Mouse (Mus musculus) CD4-positive, CD25-positive, alpha-beta regulatory T cell (primary cell): Measurements from ENCODE around the gene Trim5. TPM values are rescaled to one million over a fixed set of nuclear protein-coding genes. Genes with fewer than 3 reads are reported as not detected.

ENCODE experiments used
- polyA plus RNA-seq: library from polyadenylated mRNA; unstranded; fragments of 100-300 nt; shearing (Covaris generic); gene quantifications from one replicate; pipeline ENCODE4 v1.2.1, GENCODE M21; 2017

Gene Trim5
- 37.0 TPM for polyA plus RNA-seq

GRCm38 (mm10) chr7:104287576-104288443 lies at the start of gene Trim5:
Gene Trim5 (minus strand): TSS chr7:104288094.

GRCm38 (mm10) chr7:104329171-104329570 lies 41.3 kb upstream of the Trim5 start, which contains the start of gene Trim34b:
Gene Trim34b (plus strand): TSS chr7:104329471.

GRCm38 (mm10) chr7:104315369-104316080 lies 27.6 kb upstream of the Trim5 start, which contains the start of gene Trim12a:
Gene Trim12a (minus strand): TSS chr7:104315466.

GRCm38 (mm10) chr7:104244287-104245181 lies 43.4 kb downstream of the Trim5 start, which contains the start of gene Trim34a:
Gene Trim34a (plus strand): TSS chr7:104244457.

GRCm38 (mm10) chr7:104218701-104219569 lies 69.0 kb downstream of the Trim5 start, which contains the start of gene Trim6:
Gene Trim6 (plus strand): TSS chr7:104218793.

Other genes starting within 250 kb of the Trim5 start
- not detected for gene Olfr642, start 235.4 kb downstream of the Trim5 start, polyA plus RNA-seq
- not detected for gene 4930516K23Rik, start 226.6 kb downstream of the Trim5 start, polyA plus RNA-seq
- gene Olfr644, start 216.2 kb downstream of the Trim5 start, polyA plus RNA-seq: not detected
- not detected for gene Olfr645, start 202.6 kb downstream of the Trim5 start, polyA plus RNA-seq
- not detected for gene Olfr646, start 183.2 kb downstream of the Trim5 start, polyA plus RNA-seq
- not detected for gene Ubqln5, start 158.3 kb downstream of the Trim5 start, polyA plus RNA-seq
- not detected for gene Olfr643, start 150.7 kb downstream of the Trim5 start, polyA plus RNA-seq
- not detected for gene Ubqln3, start 144.8 kb downstream of the Trim5 start, polyA plus RNA-seq
- gene Ubqlnl, start 137.5 kb downstream of the Trim5 start, polyA plus RNA-seq: not detected
- not detected for gene Olfm5, start 123.3 kb downstream of the Trim5 start, polyA plus RNA-seq
- 0.17 TPM for gene Olfr648, start 104.7 kb downstream of the Trim5 start, polyA plus RNA-seq
- gene Olfr649, start 92.1 kb downstream of the Trim5 start, polyA plus RNA-seq: not detected
- gene Trim6, start 69.3 kb downstream of the Trim5 start, polyA plus RNA-seq: 1.9 TPM
- 46.0 TPM for gene Trim34a, start 43.6 kb downstream of the Trim5 start, polyA plus RNA-seq
- 153 TPM for gene Trim12a, start 27.4 kb upstream of the Trim5 start, polyA plus RNA-seq
- 1.8 TPM for gene Trim34b, start 41.4 kb upstream of the Trim5 start, polyA plus RNA-seq
- gene Trim12c, start 65.3 kb upstream of the Trim5 start, polyA plus RNA-seq: 26.2 TPM
- gene Trim30b, start 81.8 kb upstream of the Trim5 start, polyA plus RNA-seq: 1.3 TPM
- 0.72 TPM for gene Trim30c, start 112.7 kb upstream of the Trim5 start, polyA plus RNA-seq
- gene Trim30a, start 177.1 kb upstream of the Trim5 start, polyA plus RNA-seq: 62.1 TPM
- 17.5 TPM for gene Trim30d, start 219.8 kb upstream of the Trim5 start, polyA plus RNA-seq